Mouse (Mus musculus) retina, postnatal 7 days (tissue): ENCODE results near the gene Vti1a.
A peak's percentile ranks its signal among the peaks of the same experiment; 100 is the strongest.

Source experiments
- DNase-seq: peaks from one replicate; pipeline ENCODE4 v3.0.0-alpha.2; 2012; ENCODE audit warnings: low read depth, low spot score

Gene Vti1a

DNA sequence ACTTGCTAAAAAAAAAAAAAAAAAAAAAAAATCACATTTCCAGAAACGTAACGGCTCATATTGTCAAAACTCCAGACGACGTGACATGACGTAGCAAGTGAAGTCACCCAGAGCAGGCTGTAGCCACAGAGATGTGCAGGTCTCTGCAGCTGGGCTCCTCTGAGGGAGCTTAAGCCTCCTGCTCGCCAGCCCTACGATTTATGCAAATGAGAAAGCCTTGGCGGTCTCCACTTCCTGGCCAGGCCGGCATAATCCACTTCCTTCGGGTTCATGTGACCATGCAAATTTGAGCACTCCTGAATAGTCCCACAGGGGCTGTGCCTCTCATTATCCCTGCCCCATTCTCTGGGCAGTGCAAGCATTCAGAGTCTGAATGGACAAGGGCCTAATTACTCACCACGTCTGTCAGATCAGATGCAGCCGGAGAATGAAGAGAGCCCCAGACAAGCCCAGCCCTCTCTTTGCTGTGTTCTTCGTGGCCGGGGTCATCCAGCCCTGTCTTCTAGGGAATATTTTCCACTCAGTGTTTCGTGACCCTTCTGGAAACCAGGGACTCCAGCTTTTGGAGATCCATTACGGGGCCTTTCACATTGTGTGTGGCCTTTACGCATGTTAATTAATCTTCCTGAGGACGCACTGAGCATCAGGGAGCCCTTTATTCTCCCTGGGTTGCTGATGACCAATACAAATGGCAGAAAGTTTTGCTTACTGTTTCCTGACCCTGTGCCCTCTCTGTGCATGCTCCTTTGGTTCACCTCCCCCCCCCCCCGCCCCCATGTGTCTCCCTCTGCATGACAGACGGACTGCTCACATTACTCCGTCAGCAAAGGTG lies 240.3 kb downstream of the Vti1a start:
- peak; percentile 52 for DNase-seq

DNA sequence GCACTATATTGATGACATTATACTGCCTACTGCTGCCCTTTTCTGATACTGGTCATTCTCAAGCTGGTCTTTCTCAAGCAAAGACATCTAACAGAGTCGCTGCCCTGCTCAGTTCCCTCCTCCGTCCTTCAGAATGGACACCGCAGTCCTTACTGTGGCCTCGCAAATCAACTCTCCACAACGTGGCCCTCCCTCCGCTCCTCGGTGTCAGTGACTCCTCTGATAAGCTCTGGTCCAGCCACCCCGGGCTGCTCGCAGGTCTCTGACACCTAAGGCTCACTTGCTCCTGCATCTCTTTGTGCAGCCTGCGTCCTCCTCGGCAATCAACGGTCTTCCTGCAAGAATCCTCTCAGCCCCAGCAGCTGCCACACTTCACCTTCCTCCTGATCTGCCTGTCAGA lies 243.2 kb downstream of the Vti1a start:
- DNase-seq: no peak

DNA sequence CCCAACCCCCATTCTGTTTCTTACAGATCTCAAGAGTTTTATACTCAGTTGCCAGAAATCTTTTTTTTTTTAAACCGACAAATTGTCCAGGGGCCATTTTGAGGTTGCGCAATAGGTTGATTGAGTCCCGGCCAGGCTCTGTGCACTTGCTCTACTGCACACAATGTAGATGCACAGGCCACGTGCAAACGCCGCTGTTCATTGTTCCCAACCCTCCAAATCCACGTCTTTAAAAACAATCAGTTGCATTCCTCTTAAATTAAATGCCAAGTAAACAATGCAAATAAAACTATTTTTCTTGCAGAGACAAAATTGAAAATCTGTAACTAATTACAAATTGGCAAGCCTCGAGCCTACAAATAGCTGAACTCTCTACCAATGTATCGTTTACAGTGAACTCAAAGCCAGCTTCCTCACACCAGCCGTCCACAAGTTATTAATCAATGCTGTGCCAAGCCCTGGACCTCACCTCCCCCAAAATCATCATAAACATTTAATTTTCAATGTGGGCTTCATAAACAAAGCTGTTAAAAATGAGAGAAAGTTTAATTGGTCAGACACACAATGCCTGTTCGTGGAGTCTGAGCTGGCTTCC lies 244.1 kb downstream of the Vti1a start:
- no peak for DNase-seq

DNA sequence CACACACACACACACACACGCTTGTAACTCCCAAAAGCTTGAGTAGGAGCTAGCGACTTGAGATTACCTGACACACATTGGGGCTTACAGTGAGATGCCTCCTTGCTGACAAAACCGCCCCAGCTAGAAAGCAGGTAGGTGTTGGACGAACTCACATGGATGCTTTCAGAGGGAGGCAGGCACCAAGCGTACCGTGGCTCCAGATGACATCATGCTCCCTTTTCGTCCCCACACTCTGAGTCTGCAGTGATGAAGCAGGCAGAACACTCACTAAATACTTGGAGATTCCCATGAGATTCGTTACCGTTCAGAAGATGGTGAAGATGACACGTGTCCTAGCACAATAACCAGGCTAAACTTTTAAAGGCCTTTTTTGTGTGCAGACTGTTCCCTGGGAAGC lies 245.4 kb downstream of the Vti1a start:
- no peak for DNase-seq

DNA sequence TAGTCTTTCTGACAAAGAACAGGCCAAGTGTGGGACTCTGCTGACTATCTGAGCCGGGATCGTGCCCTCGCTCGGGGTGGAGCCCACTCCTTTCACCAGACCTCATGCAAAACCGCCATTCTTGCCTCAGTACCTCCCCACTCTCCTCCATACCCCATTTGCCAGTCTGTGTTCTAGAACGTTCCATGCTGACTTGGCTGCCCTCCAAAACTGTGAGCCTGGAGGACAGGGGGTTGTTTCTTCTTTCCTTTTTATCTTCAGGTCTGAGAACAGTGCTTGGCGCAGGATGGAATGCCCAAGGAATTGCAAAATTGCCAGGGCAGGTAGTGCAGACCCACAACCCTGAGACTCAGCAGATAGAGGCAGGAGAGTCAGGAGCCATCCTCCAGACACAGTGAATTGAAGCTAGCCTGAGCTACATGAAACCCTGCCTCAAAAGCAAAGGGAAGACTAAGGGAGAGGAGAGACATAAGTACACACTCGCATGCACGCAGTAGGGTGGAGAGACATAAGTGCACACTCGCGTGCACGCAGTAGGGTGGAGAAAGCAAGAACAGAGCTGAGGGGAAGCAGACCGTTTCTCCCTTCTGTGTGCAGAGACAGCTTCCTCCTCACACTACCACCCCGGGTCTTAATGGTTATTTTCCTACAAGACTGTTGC lies 246.5 kb downstream of the Vti1a start:
- no peak for DNase-seq

DNA sequence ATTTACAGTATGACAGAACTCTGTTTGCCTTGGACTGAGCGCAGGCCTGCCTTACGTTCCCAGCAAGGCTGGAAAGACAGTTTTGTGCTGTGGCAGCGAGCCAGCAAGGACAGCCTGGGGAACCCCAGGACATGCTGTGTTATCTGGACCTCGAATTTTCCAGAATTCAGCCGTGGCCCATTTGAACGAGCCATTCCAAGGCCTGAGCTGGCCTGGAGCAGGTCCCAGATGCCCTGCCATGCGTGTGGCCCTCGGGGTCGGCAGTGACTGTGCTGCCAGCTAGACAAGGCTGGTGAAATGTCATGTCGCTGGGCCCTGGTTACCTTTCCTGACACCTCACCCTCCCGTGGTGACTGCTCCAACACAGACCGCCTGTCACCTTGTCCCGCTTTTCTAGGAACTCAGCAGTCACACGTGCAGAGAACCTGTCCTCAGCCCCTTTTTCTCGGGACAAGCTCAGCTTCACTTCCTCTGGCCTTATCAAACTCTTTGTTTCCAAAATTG lies 247.1 kb downstream of the Vti1a start:
- no peak for DNase-seq

DNA sequence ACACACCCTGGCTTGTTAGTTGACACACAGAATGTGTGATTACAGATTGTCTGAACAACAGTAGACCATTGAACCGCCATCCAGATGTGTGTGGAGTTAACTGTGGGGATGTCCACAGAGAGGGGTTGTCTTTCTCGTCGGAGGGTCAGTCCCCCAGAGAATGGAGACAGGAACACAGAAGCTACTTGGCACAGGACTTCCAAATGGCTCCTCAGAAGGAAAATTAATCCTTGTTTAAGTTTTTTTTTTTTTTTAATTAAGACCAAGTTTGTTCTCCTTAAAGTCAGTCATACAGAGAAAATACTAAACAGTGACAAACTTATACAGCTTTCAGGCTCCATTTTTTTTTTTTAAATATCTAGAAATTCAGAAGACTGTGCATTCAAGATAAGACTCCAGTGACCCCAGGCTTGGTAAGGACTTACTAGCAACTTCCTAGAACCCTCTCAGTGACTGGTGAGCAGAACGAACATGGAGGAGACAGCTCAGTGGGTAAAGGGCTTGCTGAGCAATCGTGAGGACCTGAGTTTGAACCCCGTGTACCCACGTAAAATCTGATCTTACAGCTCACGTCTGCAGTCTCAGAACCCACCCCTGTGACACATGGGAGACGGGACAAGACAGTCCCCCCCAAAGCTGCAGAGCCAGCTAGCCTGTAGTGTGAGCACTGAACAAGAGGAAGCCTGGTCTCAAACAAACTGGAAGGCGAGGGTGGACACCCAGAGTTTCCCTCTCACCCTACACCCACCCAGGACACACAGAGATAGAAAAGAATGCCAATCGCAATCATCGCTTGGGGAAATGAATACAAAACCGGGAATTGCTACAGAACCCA lies 248.2 kb downstream of the Vti1a start:
- DNase-seq: no peak

DNA sequence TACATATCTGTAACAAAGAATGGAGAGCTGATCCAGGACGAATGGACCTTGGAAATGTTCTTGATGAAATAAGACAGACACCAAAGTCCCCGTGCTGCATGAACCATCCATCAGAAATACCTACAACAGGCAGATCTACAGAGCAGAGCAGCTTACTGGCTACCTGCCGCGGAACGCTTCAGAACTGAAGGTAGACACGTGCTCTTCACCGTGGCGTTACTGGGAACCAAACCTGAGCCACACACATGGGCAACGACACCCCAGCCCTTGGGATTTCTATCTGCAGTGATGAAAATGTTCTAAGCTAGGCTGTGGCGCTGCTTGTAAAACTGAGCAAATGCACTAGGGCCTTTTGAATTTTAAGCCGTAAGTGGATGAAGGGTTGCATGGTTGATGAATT lies 249.0 kb downstream of the Vti1a start:
- no peak for DNase-seq

DNA sequence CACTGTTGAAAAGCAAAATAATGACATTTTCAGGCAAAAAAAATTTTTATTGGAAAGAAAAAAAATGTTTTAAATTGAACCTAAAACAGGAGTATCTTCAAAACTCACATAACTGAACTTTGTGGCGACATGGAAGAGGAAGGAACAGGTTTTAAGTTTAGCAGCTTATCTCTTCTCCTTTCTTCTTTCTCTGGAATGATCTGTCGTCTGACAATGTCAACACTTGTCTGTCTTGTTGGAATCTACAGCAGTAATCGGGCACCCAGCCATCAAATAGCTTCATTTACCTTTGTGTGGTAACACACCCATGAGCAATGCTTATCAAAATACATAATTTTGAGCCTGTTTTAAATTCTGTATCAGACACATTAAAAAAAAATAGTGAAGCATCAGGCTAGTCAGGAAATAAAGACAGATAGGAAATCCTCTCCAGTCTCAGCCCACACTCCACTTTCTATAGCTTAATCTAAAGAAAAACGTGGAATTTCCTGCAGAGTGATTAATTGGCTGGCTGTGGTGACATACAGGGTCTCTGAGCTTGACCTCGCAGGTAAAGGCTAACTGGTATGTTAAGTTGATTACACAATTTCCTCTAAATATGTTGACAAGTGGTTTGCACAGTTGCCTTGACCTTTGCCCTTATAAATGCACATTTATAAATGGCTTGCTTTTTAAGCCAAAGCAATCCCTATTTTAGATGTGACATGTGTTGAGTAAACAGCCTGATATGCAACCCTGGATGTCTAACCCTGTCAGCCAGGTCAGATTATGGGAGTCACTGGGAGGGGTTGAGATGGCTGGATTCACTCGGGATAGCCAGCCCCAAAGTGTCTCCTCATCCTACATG lies 249.7 kb downstream of the Vti1a start:
- DNase-seq: no peak

DNA sequence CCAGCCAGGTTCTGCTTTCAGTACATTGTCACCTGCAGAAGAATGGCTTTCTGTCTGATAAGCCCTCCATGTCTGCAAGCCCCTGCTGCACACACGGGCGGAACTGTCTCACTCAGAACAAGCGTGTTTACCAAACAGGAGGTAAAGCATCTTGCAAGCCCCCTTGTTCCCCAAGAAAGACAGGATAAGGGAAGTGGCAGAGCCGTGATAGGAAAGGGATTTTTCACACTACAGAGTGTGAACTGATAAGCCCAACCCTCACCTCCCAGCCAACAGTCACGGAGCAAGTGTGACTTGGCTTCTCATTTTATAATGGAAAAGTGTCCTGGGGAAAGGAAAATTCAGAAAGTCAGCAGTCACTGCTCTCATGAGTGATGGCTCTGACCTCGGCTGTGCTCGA lies 253.0 kb downstream of the Vti1a start:
- DNase-seq: no peak

DNA sequence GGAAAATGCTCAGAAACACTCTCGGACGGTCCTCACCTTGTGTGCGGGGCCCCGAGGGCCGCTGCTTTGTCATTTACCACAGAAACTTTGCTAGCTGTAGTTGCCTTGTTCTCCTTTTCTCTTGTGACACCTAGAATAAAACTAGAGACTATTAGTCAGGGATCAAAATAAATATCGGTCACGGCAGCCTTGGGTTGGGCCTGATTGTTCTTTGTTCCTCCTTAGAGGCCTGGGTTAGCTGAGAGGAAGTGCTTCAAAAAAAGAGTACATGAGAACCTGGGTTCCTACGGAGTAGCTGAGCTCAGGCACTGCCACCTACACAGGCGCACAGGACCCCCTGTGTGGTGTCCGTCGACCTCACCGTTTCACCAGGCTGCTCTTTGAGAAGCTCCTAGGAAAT lies 253.8 kb downstream of the Vti1a start:
- DNase-seq: no peak

DNA sequence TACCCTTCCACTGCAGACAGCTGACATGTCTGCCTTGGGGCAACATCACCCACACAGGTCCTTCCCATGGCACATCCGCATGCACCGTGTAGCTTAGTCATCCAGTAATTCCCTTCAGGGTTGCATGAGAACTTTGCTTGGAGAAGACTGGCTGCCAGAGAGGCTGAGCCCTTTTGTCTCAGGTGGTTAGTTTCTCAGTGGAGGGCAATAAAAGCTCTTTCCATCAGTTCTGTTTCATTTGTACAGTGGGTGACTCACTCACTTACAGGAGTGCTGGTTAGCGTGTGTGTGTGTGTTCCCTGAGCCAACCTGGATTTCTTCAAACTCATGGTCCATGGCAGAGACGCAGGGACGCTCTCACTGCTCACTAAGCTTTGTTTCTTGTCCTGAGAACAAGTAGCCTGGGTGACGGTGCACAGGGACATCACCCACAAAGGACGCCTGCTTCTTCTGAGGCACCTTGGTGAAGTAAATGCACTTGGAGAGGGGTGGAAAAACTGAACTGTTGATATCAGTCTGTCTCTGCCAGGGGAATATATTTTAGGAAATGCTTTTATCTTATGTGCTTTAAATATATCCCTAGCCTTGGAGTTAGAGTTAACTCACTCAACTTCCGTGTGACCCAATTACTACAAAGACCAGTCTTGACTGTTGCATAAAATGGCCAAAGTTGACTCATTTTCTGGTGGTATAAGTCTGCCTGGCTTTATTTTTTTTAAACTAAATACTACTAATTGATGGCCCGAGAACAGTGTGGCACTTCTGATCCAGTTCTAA lies 254.6 kb downstream of the Vti1a start:
- DNase-seq: no peak

DNA sequence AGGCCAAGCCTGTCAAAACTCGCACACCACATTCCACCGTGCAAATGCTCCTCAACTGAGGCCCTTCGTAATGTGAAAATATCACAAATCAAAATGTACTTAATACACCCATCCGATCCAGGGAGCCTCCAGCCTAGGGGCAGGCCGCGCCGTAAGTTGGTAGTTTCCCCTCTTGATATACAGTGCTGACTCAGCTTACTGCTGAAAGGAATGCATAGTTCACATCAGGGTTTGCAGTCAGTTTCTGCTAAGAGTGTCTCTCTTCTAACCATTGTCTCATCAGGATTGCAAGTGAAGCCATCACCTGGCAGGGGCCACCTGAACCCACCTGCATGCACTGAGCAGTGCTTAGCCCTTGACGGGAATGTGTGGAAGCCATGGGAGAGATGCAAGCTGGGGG lies 255.4 kb downstream of the Vti1a start:
- DNase-seq: no peak

DNA sequence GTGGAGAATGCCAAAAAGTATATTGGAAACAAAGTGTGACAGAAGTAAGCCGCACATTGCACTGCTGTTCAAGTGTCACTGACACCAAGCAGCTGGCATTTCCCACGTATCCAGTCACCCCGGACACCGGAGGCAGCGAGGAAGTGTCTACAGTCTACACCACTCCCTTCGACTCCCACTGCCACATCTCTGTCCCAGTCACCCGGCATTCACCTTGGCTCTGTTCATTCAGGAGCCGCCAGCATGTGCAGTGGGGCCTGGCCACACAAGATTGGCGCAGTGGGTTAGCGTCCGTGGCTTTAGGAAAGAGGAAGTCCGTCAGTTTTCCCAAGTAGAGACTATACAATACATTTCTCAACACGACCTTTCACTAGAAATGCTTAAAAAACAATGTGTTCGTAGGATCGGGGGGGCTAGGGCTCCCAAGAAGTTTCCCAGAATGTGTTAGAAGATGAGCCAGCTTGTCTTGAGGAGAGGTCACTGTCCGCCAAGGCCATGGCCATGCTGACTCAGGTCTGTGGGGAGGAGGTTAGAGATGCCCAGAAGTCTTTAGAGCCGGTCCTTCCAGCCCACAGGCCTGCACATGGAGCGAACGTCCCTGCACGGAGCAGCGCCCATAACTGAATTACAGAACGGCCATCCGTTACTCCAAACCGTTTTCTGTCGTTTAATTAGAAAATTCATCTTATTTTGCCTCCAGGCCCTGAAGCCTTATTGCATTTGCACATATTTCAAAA lies 261.4 kb downstream of the Vti1a start:
- no peak for DNase-seq

DNA sequence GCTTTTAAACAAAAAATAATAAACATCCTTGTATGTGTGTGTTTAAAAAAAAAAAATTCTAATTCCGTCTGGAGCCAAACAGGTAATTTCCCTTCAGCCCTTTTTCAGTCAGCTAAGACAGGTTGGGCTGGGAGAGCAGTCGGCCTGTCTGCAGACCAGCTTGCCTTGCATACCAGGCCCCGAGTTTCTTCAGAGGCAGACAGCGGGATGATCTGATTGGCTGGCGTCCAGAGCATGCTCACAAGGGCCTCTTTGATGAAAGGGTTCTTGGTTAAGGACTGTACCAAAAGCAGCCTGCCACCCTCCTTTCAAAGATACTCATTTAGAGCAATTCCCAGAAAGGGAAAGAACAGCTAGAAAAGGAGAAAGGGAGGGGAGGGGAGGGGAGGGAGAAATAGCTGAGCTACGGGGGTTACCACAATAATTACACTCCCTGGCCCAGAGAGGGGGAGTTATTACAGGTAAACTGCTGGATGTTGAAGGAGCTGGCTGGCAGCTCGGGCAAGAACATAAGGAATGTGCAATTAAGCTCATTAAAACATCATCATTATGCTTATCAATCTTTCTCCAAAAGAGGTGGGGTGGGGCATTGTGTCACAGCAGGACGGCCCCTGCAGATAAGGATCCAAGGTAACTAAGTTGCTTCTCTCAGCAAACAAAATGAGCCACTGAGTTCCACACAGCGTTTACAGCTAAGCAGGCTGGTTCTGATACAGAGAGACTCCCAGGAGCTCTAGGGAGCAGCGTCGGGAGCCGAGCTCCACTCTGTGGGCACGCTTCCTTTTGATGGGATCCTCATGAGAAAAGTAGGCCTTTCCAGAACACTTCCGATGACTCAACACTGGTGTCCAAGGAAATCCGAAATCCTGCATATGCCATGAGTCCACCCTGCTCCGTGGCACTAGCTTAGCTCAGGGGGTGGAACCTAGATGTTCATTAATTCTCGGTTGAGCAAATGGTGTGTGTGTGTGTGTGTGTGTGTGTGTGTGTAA lies 262.3 kb downstream of the Vti1a start:
- DNase-seq: no peak

DNA sequence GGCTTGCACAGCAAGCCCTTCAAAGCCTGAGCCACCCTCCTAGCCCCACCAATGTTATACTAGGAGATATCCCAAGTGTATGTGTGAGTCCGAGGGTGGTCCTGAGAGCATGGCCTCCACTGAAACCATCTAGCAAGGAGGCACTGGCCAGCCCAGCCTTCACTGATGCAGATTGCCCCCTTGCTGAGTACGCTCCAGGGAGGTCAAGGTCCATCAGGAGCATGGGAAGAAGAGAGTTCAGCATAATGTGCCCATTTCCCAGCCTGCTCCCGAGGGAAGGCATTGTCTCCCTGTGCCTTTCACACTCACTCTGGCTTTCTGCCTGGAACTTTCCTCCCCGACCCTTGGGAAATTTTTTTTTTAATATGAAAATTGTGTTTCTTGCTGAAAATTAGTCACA lies 263.2 kb downstream of the Vti1a start:
- DNase-seq: no peak

DNA sequence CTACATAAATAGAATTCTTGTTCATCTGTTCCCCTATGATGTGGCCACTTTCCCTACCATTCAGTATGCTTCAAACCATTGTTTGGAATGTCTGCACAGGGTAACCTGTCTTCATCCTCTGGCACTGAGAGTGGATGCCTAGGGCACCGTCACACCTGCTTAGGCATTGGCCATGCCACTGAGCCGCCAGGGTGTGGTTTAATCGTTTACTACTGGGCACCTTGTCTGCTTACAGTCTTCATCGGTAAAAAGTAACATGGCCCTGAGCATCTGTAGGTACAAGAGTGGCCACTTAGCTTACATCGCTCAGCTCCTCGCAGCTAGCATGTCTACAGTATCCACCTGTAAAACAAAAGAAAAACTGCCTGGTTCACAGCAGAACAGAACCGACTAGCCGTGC lies 264.1 kb downstream of the Vti1a start:
- DNase-seq: no peak

DNA sequence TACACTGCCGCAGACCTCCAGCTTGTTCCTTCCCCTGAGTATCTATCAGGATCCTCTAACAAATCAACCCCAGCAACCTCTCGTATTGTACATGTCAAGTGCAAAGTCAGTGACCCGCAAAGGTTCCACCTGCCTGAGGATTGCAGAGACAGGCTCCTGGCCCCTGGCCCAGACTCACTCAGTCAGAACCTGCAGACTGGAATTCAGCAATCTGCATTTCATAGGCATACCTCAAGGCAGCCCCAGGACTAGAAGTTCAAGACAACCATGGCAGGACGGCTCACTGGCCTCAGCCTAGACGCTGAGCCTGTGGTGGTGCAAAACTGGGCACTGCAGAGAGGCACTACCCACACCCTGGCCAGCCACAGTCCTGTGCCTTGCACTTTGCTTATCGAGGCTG lies 264.6 kb downstream of the Vti1a start:
- no peak for DNase-seq
